Mouse (Mus musculus): ENCODE data around the gene Plekhh3.
"Not testable (repeated sequence)": the region's sequence is repeated elsewhere in the genome, so short reads cannot be mapped to it uniquely, and the experiment has no call there.

The Plekhh3 gene

DNA sequence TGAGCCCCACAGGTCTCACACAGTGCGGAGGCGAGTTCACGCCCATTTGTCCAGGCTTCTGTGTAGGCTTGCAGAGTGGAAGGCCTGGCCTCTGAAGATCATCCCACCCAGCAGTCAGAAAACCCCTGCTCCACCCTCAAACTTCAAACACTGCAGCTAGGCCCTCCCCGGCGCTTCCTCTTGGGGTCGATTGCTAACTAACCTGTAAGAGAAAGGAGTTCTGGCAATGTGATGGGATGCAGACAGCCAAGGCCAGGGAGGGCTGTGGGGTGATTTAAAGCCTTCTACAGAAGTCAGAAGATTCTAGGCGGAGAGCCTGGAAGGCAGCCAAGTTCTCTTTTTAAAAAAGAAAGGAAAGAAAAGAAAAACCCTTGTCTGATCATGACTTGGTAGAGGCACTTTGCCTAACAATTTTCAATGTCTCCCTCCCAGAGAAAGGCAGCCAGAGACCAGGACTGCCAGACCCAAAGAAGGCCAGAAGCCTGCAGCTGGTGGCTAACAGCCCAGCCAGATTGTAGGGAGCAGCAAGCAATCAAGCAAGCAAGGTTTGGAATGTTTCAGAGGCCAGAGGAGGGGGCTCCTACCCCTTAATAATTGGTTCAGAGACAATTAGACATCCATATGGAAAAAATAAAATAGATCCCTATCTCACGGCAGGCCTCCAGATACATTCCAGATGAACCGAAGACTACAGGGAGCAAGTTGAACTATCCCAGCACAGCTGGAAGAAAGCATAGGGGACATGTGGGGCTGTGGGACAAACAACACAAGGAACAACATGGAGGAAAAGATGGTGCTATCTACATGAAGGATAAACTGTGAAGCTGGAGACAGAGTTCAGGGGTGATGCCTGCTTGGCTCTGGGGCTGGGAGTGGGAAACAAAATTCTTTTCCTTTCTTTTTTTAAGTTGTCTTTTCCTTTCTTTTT is 21.7 kb downstream of the Plekhh3 start:
- DNase-seq (ENCODE audit: low spot score): no peak

DNA sequence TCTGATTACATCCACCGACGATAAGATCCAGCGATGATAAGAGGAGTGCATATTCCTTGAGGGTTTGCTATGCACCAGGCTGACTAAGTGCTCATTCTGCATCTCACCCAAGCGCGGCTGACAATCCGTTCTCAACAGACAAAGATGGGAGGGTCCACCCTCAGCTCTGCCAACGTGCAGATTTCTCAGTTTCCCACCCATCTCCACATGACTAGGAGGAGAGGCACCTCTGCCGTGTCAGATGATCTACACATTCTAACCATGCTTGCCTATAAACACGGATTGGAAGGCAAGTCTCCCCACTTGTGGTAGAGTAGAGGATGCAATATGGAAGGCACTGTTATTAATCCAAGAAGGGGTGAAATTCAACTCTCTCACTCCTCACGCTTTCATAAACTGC is 22.4 kb downstream of the Plekhh3 start:
- no peak for DNase-seq (ENCODE audit: low spot score)

DNA sequence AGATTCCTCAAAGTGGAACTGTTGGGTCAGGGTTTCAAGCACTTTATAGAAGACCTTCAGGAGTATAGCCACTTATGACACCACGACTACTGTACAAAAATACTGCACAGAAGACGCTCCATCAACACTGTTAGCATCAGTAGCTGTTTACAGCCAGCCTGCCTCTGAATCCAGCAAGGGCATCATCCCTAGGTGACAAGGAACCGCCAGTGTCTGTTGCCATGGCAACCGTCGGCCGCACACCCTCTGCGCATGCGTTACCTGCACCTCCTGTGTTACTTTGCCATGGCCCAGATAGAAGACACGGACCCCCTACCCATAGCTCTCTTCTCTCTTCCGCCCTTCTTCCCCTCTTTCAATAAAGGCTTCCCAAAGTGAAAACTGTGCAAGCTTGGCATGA is 24.8 kb downstream of the Plekhh3 start:
- peak; percentile 70 for DNase-seq (ENCODE audit: low spot score)

DNA sequence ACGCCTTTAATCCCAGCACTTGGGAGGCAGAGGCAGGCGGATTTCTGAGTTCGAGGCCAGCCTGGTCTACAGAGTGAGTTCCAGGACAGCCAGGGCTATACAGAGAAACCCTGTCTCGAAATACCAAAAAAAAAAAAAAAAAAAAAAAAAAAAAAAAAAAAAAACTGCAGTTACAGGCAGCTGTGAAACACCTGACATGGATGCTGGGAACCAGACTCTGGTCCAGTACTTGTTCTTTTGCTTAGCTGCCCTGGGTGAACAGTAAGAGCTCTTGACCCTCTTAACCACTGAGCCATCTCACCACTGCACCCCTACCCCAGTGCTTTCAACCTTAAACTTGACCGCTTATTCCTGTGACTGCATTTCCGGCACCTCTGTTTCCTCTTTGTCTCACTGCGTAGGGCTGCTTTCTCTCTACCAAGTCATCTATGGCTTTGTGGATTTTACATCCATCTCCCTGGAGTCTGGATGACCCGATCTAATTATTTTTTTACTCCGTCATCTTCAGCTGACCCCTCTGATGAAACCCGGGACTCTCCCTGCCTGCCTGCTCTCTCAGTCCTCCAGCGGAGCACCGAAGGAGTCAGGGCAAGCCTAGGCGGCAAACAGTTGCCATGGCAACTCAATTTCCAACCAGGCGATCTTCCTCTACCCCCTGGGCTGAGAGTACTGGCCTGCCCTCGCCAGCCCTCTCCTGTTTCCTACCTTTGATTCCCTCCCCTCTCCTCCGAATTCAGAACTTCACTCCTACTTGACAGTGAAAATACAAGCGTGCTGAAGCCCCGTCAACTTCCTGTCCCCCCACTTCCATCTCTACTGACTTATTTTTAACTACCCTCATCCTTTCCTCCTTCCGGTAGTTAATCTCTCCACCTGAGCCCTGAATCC is 27.6 kb downstream of the Plekhh3 start:
- DNase-seq (ENCODE audit: low spot score): peak; percentile 86

DNA sequence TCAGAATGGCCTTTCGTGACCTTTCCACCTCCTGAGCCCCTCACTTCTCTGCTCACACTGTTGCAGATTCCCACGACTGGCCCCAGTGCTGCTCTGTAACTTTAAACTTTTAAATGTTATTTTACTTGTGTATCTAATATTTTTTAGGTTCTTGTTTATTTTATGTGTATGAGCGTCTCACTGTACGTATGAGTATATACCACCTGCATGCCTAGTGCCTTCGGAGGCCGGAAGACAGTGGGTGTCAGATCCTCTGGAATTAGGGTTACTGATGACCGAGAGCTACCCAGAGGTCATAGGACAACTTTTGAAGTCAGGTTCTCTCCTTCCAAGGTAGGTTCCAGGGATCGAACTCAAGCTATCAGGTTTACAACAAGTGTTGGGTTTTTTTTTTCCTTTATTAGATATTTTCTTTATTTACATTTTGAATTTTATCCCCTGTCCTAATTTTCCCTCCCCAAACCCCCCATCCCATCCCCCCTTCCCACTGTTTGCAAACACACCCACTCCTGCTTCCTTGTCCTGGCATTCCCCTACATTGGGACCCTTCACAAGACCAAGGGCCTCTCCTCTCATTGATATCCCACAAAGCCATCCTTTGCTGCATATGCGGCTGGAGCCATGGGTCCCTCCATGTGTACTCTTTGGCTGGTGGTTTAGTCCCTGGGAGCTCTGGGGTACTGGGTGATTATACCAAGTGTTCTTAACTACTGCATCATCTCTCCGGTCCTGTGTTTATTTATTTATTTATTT is 28.8 kb downstream of the Plekhh3 start:
- DNase-seq (ENCODE audit: low spot score): no peak

DNA sequence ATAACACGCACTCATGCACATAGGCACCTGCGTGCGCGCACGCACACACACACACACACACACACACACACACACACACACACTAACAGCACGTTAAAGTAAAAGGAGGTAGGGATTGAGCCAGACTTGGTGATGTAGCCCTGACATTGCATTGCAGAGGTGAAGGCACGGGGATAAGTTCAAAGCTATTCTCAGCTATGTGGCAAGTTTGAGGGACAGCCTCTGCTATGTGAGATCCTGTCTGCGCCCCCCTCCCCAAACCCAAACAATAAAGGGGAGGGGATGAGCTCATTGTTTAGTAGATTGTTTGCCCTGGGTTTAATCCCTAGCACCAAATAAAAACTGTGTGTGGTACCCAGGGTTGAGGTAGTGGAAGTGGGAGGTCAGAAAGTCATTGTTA is 30.1 kb downstream of the Plekhh3 start:
- no peak for DNase-seq (ENCODE audit: low spot score)

DNA sequence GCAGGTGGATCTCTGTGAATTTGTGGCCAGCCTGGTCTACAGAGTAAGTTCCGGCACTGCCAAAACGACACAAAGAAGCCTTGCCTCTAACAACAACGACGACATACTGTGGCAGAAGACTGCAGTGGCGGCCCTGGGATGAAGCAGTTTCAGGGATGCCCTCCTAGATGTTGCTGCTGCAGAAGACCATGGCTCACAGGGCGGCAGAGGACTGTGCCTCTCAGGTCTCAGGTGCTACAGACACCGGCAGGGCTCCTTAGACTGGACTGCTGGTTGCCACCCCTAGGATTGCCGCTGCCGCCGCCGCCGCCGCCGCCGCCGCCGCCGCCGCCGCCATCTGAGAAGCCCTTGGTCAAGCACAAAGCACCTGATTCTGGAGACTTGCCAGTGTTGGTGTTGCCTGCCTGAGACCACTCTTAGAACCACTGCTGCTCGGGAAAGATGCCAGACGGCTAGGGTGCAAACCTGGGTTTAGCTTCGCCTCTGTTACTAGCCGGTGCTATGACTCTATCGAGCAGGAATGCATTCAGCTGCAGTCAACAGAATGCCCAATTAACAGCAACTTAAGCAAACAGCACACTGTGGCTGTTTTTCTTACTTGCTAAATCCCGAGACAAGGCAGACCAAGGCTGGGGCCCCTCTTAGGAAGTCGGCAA is 30.9 kb downstream of the Plekhh3 start:
- peak; percentile 21 for DNase-seq (ENCODE audit: low spot score)

DNA sequence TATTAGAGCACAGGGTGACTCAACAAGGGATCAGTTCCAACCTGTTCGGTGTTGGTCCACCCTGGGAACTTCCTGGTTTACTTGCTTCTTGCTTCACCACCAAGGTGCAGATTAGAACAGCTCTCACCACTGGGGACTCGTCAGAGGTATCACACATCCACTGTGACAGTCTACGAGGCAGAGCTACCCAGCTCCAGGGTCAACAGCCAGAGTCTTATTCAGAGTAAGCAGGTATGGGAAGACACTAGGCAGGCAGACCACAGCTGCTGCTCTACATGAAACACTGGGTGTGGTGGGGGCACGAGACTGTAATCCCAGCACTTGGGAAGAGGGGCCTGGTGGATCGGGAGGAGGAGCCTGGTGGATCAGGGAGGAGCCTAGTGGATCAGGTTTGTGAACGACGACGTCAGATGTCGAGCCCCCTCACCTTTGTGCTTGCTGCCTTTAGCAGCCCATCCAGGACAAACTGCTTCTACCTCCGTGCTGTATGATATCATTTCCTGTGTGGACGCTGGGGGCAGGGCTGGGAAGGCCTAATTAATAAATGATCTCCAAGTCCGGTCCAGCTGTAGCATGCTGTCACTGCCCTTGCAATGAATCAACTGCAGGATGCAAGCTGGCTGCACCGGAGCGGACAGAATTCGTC is 32.5 kb downstream of the Plekhh3 start:
- DNase-seq (ENCODE audit: low spot score): peak; percentile 71

DNA sequence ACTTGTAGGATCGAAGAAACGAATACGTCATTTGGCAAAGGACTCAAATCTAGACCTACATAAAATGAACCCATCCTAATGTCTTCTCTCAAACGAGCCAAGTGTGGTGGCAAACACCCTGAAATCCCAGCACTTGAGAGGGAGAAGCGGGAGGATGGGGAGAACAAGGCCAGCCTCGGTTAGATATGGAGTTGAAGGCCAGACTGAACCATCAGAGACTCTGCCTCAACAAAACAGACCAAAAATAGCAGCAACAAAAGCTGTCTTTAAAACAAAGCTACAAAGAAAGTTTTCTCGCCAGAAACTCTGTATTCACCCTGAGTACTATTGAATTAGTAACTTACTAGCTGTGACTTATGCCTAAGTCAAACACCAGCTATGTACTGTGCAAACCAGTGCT is 34.2 kb downstream of the Plekhh3 start:
- no peak for DNase-seq (ENCODE audit: low spot score)

DNA sequence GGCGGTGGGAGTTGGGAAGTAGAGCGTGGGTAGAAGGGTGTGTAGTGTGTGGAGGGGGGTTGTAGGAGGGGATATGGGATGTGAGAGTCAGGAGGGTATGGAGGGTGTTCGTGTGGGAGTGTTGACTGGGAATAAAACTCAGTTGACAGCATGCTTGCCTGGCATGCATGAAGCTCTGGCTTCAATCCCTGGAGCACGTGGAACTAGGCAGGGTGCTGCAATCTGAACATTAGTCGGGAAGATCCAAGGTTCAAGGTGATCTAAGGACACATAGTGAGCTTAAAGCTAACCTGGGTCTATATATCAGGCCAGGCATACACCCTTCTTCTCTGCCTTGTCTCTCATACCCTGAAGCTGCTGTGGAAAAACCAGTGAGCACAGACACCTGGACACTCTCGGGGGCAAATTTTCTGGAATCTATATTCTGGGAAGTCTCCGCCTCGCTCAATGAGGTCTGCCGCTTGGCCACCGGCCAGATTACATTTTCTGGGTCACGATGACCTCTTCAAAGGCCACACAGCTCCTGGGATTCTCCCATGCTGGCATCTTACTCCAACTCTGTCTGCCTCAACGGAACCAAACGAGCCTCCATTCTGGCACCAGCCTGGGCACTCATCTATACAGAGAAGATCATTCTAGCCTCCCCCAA is 36.8 kb downstream of the Plekhh3 start:
- no peak for DNase-seq (ENCODE audit: low spot score)

DNA sequence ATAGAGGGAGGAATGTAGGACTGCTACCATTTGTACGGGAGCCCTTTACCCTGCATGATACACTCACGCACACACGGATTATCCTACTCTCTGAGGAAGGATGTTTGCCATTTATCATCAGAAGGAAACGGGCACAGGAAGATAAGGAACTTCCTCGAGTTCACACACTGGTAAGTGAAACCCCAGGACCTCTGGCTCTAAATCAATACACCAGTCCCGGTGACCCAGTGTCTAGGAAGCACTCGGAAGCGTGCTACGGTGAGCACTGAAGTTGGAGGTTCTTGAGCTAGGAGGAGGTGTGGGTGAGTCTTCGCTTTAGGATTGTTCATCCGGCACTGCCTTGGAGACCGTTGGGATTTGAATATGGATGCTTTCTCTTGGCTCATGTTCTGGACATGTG is 38.1 kb downstream of the Plekhh3 start:
- no peak for DNase-seq (ENCODE audit: low spot score)

DNA sequence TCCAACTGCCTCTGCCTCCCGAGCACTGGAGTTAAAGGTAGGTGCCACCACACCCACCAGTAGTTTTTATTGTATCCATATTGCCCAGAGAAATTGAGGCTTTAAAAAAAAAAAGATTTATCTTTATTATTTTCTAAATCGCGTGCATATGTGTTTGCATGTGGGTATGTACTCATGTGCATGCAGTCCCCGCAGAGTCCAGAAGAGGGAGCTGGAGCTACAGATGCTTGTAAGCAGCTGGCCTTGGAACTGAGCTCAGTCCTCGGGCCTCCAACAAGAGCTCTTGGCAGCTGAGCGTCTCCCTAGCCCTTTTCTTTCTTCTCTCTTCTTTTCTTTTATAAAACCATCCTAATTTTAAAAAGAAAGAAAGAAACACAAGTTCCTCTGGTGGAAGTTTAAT is 39.5 kb downstream of the Plekhh3 start:
- peak; percentile 62 for DNase-seq (ENCODE audit: low spot score)

DNA sequence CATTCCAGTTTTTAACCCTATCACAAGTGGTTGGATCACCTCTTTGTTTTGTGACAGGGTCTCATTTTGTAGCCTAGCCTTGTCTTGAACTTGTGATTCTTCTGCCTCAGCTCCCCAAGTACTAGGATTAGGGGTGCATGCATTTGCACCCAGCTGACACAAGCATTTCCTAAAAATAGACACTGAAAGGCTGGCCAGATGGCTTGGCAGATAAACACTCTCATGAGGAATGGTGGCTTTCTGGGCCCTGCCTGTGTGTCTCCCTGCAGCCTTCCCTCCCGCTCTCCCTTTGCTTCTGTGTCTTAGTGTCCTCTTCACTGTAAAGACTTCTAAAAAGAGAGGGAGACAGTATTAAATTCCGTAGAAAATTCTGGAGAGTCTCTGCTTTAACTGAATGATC is 40.0 kb downstream of the Plekhh3 start:
- DNase-seq (ENCODE audit: low spot score): no peak

DNA sequence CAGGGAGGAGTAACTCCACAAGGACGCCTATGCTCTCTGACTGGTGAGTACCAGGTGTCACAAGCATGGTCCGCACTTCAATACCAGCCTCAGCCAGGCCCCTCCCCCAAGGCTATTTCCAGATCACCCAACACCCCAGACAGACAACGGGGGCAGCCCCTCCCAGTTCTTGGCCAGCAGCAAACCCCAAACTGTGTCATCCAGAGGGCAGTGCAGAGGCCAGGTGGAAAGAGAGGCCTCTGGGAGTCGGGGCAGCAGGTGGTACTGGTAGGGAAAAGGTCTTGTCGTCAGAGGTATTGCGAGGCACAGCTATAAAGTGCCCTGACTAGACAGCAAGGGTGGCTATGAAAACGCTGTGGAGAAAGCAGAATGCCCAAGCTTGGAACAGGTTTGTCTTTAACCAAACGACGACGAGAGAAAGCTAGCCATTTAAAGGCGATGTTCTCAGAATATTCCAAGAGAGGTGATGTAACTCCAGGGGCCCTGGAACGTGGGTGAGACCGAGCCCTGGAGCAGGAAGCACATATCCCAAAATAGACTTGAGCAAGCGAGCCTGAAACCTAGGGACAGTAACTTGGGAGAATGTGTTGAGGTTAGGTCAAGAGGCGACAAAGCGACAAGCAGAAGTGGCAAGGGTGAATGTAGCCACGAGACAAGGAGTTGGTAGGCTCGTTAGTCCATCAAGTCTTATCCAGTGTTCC is 40.9 kb downstream of the Plekhh3 start:
- no peak for DNase-seq (ENCODE audit: low spot score)

DNA sequence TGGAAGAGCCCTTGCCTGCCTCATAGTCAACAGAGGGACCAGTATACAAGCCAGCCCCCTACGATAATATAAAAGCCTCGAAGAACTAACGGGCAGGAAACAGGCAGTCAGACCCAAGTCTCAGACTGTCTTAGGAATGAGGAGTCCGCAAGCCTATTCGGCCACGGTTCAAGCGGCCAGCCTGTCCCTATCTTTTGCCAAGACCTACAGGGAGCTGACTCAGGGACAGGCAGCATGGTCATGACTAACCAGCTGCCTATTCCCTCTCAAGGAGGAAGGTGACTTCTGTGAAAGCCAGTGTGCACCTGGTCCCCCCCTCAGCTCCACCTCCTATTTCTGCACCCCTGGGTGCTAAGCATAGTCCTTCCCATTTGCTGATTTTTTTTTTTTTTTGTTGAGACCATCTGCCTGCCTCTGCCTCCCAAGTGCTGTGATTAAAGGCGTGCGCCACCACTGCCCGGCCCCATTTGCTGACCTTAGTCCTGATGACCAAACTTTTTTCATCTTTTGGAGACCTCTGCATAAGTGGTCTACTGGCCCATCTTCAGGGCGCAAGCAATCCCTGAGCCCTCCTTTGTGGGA is 42.1 kb downstream of the Plekhh3 start:
- no peak for DNase-seq (ENCODE audit: low spot score)

DNA sequence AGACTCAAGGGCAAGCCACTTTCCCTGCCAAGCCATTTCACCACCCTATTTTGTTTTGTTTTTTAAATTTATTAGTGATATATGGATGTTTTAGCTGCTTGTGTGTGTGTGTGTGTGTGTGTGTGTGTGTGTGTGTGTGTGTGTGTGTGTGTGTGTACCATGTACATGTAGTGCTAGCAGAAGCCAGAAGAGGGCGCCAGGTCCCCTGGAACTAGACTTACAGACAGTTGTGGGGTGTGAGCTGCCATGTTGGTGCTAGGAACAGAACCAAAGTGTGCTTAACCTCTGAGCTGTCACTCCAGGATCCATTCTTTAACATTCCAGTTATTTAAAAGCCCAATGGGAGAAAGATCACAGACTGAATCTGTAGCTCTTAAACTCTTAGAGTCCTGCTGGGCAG is 44.1 kb downstream of the Plekhh3 start:
- DNase-seq (ENCODE audit: low spot score): no peak

DNA sequence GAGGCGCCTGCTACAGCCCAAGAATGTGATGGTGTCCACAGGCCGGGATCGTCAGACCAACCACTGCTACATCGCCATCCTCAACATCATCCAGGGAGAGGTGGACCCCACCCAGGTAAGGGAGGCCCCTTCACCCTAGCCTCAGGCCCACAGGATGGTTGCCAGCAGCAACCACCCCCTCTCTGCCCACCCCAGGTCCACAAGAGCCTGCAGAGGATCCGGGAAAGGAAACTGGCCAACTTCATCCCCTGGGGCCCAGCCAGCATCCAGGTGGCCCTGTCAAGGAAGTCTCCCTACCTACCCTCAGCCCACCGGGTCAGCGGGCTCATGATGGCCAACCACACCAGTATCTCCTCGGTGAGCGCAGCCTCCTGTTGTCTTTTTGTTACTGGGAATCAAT is 46.1 kb downstream of the Plekhh3 start:
- not testable (repeated sequence) for DNase-seq (ENCODE audit: low spot score)

DNA sequence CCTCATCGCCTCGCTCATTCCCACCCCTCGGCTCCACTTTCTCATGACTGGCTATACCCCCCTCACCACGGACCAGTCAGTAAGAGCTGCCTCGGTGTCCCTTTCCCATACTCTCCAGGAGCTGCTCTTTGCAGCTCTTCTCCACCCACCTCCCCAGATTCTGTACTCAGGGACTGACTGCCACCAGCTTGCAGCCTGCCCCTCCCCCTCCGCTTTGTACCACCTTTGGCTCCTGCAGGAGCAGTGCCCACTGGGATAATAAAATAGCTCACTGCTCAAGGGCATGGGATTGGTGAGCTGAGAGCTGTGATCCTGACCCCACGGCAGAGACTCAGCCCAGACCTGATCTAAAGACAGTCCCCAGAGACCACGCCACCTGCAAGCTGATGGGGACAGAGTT is 46.7 kb downstream of the Plekhh3 start:
- DNase-seq (ENCODE audit: low spot score): not testable (repeated sequence)

DNA sequence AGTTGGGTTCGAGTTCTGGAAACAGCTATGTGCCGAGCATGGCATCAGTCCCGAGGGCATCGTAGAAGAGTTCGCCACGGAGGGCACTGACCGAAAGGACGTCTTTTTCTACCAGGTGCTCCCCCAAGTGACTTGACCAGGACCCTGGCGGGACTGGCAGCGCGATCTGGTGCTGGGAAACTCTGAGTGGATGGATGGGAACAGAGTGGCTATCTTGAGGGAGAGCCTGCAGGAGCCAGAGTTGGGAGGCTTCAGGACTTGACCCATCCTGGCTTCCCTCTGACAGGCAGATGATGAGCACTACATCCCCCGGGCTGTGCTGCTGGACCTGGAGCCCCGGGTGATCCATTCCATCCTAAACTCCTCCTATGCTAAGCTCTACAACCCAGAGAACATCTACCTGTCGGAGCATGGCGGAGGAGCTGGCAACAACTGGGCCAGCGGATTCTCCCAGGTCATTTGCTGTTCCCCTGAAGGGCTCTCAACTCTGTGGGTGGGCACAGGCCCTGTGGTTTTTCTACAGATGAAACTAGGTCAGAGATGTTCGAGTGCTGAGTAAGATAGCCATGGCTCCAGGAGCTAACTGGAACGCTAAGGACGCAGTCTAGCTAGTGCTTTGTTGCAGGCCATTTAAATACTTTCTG is 50.5 kb downstream of the Plekhh3 start:
- DNase-seq (ENCODE audit: low spot score): no peak
